Mouse (Mus musculus) CH12F3 (cell line): ENCODE results near the gene Zfp618.

Source experiments
- in situ Hi-C: fragments of 300-500 bp; cut with MboI; formaldehyde crosslinking; loops from 2 replicates; pipeline ENCODE4 v1.14.3; 2020; ENCODE audit warnings: low sequenced_read_pairs

Zfp618 gene

DNA sequence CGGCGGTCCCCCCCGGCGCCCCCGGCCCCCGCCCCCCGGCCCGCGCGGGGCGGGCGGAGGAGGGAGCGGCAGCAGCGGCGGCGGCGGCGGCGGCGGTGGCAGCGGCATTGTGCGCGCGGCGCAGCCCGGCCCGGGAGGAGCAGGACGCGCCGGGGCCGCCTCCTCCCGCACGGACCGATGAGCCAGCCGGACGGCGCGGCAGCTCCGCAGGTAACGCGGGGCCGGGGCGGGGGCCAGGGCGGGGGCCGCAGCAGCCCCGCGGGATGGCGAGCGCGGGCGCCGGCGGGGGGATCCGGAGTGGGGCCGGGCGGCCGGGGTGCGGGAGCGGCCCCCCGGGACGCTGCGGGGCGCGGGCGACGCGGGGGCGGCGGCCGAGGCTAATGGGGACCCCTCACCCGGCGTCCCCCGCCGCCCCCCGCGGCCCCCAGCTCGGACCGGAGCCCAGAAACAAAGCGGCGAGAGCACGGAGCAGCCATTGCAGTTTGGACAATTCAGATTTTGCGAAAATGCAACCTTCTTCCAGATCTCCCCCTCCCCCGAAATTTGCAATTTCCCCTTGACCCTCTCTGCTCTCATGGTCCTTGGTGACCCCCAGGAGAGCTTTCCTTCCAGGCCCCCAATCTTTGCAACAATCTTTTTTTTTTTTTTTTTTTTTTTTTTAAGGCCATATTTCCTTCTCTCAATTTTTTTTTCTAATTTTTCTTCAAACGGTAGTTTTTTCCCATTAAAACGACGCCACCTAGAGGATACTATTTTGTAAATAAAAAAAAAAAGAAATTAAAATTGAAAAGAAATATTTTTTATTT is at the start of gene Zfp618:
TSS of gene Zfp618 (plus strand) at position 77 of the 806 bp plus-strand sequence.
- in situ Hi-C loops, result no loop called here

DNA sequence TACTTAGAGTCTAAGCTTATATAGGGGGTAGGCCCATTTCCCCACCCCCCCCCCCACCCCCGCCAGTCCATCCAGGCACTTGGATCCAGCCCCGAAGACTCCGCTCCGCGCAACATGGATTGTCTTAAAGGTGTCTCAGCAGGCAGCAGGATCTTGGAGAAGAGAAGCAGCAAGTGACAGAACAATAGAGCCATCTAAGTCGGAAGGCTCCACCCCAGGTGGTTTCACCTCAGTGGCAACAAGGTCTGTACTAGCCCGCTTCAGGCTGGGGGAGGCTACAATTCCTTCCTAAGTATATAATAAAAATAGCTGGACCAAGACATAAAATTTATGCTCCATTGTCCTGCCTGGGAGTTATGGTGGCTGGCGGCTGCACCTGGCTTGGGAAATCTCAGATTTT is 48.3 kb upstream of the Zfp618 start:
- in situ Hi-C loops, result loop anchor here (10.0 kb wide), 1 partner anchor 198 kb away; no protein-coding TSS in a partner anchor

DNA sequence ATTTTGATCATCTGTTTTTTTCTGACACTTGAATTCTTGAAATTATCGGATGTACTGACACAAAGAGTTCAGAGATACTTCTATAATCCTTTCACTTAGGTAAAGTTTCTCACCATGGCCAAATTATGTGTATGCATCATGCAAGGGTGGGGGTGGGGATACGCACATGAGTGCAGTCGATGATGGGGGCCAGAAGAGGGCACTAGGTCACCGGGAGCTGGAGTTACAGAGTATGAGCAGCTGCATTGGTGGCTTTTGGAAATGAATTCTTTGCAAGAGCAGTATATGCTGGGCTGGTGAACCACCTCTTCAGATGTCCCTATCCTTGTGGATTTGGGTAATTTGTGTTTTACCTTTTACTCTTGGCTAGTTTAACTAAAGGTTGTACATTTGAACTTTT is 31.6 kb upstream of the Zfp618 start:
- in situ Hi-C loops, result no loop called here

DNA sequence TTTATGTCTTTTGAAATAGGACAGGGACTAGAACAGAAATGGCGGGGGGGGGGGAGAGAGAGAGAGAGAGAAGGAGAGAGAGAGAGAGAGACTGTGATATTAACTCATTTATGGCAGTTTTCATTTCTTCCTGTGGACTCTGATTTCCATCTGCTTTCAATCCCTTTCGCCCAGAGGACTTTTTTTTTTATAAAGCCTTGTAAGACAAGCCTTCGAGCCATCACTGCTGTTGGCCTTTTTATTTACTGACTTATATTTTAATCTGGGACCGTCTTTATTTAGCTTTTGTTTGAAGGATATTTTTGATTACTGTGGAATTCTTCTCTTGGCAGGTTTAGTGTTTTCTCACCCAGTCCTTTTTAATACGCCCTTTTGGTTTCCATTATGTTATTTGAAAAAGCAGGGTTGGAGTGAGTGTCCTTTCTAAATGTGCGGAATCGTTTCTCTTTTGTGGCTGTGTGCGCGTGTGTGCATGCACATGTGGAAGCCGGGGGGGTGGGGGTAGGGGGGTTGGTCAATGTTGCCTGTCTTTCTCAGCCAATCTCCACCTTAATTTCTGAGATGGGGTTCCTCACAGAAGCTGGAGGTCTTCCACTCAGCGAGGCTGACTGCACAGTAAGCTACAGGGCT is 29.7 kb upstream of the Zfp618 start:
- in situ Hi-C loops, result no loop called here

DNA sequence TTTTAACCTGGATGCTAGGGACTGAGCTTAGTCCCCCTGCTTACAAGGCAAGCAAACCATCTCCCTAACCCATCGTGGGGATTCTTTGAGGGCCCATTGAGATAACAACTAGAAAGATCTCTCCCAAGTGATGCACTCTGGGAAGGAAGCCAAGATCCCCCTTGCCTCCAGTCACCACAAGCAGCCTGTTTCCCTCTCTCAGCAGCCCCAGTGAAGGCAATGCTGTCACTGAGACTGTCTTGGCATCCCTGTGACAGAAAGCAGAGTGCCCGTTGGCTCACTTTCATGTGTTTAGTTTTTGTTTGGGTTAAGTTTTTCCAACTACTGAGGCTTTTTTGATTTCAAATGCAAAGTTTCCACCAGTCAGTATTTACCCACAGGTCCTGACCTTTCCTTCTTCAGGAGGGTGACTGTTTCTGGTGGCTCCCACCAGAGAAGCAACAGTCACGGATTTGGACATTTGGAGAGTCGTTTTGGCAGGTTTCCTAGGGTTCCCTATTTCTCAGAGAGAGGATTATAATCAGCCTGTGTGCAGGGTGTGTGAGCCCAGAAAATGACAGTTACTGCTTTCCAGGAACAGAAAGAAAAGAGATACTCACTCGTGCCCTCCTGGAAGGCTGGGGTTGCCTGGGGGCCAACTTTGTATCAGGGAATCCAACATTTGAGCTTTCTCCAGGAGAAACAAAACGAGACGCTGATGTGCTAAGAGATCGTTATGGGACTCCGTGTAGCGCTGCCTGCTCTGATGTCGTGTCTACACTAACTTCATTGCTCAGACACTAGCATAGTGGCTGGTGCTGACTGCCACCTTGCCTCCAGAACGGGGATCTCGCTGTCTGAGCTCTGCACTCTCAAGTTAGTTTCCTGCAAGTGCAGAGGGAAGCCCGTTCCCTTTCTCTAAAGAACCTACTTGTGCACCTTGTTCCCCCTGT is 23.1 kb upstream of the Zfp618 start:
- in situ Hi-C loops, result no loop called here

DNA sequence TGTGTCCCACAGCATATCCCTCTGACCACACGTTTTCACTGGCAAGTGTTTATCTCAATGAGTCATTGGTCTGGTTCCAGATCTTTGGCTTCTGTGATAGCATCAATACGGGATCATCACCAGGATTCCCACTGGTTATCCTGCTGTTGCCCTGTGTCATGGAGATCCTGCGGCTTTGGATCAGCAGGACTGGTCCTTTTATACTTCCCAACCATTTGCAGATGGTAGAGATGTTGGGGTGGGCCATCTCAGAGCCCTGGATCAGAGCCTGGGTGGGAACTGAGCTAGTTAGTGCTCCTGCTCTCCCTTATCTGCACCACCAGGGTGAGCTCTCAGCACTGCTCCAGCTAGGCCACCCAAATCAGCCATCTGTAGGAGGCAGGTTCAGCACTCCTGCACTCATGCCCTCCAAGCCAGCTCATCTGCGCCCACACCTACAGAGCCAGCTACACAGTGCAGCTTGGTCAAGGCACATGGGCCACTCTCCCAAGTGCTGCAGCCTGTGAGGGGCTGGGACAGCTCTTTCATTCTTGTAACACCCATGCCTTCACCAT is 21.0 kb upstream of the Zfp618 start:
- in situ Hi-C loops, result no loop called here

DNA sequence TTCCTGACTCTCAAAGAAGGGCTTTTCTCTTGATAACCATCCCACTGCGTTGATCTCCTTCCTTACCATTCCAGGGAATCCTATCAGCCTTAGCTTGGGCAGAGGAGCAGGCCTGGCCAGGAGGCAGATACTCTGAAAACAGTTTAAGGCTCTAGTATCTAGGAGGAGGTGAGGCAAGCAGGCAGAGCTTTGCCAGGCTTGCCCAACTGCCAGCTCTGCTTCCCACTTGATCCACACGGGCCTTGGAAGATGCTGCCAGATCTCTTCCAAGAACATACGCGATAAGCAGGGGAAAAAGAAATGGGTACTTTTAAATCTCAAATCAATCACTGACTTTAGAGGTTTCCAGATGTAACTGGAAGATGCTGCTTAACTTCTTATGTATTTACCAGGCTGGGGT is 1.6 kb upstream of the Zfp618 start:
- in situ Hi-C loops, result no loop called here

DNA sequence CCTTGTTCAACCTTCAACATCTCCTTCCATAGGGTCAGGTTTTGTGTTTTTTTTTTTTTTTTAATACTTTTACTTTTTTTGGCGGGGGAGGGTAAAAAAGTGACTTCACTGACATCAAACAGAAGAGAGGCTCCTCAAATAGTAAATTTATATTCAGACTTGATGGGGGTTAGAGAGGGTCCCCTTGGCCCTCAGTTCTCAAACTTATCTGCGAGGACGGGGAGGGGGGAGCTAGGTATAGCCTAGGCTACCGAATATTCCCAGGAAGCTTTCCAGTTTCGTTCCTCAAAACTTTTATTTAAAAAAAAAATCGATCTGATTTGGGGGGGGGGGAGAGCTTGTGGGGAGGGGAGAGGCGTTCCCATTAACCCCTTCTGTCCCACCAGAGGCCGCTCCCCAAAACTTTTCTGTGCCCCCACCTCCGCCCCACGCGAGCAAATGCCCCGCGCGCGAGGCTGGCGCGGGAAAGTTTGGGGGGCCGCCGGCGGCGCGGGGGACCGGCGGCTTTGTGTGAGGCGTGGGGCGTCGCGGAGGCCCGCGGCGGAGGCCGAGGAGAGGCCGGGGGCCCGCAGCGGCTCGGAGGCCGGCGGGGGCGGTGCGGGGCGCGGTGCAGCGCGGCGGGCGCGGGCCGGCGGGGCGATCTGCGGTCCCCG is 403 bp upstream of the Zfp618 start:
- in situ Hi-C loops, result no loop called here

DNA sequence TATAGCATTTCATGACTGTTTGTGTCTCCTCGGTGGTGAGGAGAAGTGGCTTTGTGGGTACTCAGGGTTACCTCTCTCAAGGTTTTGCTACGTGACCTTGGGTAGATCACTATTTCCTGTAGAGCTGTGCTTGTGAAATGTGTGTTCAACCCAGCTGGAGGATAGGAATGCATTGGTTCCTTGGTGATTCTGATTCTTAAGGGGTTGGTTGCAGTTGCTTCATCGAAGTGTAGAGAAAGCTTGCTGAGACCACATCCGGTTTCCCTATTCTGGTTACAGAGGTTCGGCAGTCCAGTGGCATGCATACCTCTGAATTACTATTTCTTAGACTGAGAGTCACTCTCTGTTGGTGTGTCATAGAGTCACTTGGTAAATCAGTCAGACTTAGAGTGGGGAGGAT is 4.2 kb downstream of the Zfp618 start:
- in situ Hi-C loops, result no loop called here

DNA sequence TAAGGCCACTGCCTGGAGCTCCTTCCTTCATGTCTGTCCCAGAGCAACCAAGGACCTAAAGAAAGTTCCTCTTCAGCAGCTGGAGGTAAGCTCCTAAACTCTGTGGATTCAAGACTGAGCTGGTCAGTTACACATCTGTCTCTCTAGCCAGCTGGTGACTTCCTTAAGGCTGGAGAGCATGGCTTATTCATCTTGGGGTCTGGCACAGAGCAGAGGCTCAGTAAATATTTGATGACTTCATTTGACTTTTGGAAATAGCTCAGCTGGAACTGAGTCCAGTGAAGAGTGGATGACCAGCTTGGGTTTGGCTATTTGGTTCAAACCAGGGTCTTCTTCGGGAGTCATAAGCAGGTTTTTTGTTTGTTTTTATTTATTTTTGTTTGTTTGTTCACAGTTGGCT is 6.6 kb downstream of the Zfp618 start:
- in situ Hi-C loops, result no loop called here

DNA sequence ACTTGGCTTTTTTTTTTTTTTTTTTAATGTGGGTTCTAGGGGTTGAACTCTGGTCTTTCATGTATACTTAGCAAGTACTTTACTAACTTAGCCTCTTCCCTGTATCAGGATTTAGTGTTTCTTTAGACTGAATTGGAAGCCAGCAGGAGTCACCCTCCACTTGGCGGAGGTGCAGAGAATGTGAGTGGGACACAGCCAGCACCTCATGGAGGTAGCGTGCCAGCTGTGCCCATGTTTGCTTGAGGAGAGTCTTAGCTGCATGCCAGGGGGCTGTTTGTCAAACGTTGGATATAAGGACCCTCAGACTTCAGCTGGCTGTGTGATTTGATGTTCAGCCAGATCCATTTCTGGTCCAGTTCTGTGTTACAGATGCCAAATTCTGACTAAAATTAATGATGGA is 7.7 kb downstream of the Zfp618 start:
- in situ Hi-C loops, result no loop called here

DNA sequence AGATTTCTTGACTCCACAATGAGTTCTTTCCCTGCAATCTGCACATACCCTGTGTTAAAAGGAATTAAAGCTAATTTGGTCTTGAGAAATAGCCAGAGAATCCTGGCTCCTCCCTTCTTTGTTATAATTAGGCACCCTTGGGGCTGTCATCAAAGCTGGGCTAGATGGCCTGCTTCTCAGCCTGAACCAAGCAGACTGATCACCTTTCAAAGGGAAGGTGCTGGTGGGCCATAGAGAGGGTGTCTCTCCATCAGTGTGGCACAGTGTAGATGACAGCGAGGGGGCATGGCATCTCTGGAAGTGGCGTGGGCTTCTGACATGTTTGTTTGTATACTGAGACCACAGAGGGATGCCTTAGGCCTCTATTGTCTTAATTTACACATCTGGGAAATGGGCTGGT is 9.5 kb downstream of the Zfp618 start:
- in situ Hi-C loops, result no loop called here

DNA sequence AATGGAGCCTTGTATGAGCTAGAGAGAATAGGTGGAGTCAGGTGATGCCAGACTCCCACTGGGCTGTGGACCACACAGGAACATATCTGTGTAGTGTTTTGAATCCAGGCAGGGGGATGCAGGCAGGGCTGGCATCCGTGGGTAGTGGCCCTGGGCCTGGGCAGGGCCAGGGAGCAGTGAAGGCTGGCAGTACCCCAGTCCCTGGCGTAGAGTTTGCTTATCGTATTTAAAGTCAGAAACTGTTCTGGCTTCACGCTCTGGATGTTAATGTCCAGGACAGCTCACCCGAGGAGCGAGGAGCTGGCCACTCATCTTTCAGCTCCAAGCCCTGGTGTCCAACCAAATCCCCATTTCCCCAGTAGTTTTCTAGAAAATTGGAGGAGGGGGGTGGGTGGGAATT is 10.2 kb downstream of the Zfp618 start:
- in situ Hi-C loops, result no loop called here

DNA sequence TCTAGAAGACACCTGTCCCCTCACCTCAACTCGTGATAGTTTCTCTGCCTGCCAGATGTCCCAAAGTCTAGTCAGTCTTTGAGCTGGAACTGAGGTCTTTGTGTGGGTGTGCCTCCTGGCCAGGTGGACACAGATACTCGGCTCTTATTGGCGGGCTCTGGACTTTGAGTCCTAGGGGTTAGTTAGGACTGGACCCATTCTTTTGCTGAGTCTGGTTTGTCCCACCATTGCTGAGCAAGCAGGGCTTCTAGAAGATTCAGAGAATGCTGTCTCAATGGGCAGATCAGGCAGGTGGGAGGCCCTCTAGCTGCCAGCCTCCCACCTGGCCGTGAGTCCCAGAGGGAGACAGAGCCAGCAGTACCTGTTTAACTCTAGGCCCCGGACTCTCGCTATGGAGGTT is 12.1 kb downstream of the Zfp618 start:
- in situ Hi-C loops, result no loop called here

DNA sequence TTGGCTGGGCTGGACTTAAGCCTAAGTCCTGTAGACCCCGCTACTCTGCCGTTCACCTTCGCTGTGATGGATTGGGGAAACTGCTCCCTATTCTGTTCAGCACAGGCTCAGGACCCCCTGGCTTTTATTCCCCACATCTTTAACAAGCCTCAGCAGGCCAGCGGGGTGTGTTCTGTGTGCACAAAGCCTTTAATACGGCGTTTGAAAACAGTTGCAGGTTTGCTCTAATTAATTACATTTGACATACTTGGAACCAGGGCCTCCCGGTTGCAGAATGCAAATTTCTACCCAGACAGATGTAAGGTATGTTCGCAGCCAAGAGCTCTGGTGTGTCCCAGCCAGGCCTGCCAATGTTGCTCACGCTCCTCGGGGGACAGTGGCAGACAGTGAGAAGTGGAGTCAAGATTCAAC is 13.1 kb downstream of the Zfp618 start:
- in situ Hi-C loops, result no loop called here

DNA sequence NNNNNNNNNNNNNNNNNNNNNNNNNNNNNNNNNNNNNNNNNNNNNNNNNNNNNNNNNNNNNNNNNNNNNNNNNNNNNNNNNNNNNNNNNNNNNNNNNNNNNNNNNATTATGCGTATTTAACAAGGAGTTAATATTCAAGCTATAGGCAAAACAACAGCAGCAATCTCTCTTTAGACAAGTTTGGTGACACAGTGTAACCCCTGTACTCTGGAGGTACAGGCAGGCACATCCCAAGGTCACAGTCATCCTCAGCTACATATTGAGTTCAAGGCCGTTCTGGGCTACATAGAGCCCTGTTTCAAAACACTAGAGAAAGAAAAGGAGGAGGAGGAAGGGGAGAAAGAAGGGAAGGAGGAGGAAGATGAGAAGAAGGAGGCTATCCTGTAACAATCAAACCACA is 16.2 kb downstream of the Zfp618 start:
- in situ Hi-C loops, result no loop called here

DNA sequence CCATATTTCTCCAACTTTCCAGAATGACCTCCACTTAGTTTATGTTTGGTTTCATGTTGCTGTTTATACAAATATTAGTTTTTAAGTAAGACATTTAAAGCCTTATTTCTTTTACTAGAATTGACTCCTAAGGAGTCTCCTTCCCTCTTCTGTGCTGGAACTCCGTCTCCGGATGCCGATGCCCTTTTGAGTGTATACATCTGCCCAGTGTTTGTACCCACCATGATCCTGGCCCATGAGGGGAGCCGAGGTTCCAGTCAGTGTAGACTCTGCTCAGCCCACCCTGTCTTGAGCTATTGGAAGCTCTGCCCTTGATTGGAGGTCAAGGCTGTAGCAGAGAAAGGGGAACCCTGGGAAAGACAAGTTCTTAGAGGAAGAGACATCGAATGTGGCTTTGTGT is 18.2 kb downstream of the Zfp618 start:
- in situ Hi-C loops, result no loop called here

DNA sequence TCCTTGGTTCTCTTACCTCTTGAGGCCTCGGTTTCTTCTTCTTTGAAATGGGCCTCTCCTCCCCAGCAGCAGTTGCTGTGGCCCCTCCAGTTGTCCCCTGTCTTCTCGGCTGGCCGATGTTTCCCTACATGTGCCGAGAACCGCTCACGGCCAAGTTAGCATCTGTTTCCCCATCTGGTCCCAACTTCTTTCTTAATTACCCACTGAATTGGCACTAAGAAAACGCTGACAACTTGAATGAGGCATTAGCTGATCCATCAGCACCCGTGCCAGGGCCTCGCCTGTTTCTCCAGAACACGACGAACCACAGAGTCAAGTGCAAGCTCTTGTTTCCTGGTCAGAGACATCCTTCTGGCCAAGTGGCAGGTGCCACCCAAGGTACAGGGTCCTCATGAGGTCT is 26.0 kb downstream of the Zfp618 start:
- in situ Hi-C loops, result no loop called here

DNA sequence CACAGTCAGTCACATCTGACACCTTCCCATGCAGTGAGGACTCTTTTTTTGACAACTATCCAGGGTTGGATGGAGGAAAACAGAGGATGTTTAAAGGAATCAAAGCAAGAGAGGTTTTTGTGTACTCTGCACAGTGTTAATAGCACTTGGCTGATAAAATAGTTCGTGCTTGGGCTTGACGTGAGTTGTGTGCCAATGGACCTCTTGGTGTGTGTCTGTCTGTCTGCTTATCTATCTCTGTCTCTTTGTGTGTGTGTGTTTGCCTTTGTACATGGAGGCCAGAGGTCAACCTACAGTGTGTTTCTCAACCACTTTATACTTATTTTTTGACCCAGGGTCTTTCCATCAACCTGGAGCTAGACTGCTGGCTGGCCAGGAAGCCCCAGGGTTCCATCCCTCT is 27.8 kb downstream of the Zfp618 start:
- in situ Hi-C loops, result no loop called here

DNA sequence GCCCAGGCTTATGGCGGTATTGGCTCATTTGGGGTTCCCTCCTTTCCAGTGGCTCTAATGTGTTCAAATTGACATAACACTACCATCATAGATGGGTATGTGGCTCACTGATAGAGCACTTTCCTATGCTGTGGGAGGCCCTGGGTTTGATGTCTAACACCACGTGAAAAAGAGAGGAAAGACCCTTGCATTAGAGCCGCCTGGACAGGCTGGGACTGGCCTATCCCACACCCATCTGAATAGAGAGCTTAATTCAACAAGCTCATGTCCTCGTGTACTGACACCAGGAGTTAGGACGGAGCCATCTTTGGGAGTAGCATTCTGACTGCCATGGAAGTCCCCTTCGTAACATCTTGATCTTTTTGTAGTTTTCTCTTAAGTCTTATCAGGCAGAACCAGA is 32.2 kb downstream of the Zfp618 start:
- in situ Hi-C loops, result no loop called here

DNA sequence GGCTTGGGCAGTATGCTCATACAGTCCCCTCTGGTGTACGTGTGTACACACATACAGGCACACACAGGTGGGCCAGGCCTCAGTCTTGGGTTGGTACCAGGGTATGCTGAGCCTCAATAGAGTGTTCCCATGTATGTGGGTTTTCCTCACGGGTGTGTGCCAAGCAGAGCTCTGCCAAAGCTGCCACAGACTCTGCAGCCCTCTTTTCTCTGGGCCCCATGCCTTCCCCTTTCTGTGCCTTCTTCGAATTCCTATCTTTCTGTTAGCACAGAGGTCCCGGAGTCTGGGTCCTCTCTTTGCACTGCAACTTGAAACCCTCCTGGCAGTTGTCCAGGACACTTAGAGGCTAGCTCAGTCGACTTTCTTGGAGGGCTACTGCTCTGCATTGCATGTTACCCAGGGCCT is 33.1 kb downstream of the Zfp618 start:
- in situ Hi-C loops, result no loop called here
